Mouse (Mus musculus): ENCODE measurements at regions not wholly inside any gene's neighbourhood (a gene's known extent, or its start where the extent isn't known, plus 50 kb on each side); places are given as distances from the start of the nearest gene placed in this dataset.

DNA sequence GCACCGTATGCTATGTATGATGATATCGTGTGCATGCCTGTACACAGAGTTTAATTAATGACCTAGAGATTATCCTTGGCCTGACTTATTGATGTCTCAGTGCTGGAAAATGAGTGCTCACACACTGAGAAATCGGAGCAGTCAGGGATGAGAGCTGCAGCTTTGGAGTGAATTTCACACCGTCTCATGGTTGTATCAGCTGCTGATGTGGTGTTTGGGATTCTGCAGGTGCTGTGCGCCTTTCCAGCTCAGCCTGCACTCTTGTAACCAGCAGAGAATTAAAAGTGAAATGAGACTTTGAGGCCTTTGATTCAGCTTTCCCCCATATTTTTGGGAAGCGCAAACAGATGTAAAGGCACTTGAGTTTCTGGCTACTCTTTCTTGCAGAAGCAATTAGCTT, 100.6 kb upstream of the Fam92a start:
- Histone ChIP-seq H3ac (ENCODE audit: control insufficient read depth, insufficient read length, low read depth) (no peak overlapping the region), H3K79me2 (ENCODE audit: control insufficient read depth, insufficient read depth) (no peaks in the 10 kb centered on the region), H3K79me3 (ENCODE audit: low read depth) (no peaks in the 10 kb centered on the region), H3K36me3 (ENCODE audit: control insufficient read depth, insufficient read depth) (no peaks in the 10 kb centered on the region), H3K27me3 (ENCODE audit: control insufficient read depth, insufficient read depth, insufficient read length) (no peaks in the 10 kb centered on the region), H3K4me3 (ENCODE audit: insufficient read depth, poor library complexity, severe bottlenecking) (no peak overlapping the region)
- TF ChIP-seq USF1 (IDR thresholded peaks at IDR 0.05; ENCODE audit: low read depth): no peak
- no peak for TF ChIP-seq CEBPB (IDR thresholded peaks at IDR 0.05; ENCODE audit: low read depth)
- no peak for TF ChIP-seq FOSL1 (IDR thresholded peaks at IDR 0.05; ENCODE audit: insufficient read depth, low read length, poor library complexity, severe bottlenecking)

DNA sequence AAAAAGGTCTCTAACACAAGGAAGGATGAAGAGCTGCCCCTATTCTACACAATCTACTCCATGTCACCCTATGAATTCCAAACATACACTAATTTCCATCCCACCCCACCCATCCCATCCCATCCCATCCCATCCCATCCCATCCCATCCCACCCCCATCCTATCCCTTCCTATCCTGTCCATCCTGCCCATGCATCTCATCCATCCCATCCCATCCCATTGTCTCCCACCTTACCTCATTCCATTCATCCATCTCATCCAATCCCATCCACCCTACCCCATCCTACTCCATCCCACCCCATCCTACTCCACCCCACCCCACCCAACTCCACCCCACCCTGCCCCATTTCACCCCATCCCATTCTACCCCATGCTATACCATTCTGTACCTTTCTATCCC, 91.9 kb upstream of the Fam92a start:
- H3K4me3 ChIP-seq (ENCODE audit: insufficient read depth, poor library complexity, severe bottlenecking): no peak overlapping the region
- no peaks in the 10 kb centered on the region for H3K79me3 ChIP-seq (ENCODE audit: low read depth)
- no peaks in the 10 kb centered on the region for H3K36me3 ChIP-seq (ENCODE audit: control insufficient read depth, insufficient read depth)
- TF ChIP-seq FOSL1 (IDR thresholded peaks at IDR 0.05; ENCODE audit: insufficient read depth, low read length, poor library complexity, severe bottlenecking): no peak
- no peak for TF ChIP-seq USF1 (IDR thresholded peaks at IDR 0.05; ENCODE audit: low read depth)
- no peak for TF ChIP-seq MYOG (IDR thresholded peaks at IDR 0.05; ENCODE audit: control insufficient read depth, extremely low read depth, insufficient read length)
- no peak for TF ChIP-seq CTCF (IDR thresholded peaks at IDR 0.05; ENCODE audit: control insufficient read depth, insufficient read depth, insufficient read length)
- TF ChIP-seq CEBPB (IDR thresholded peaks at IDR 0.05; ENCODE audit: low read depth): no peak
- no peak for TF ChIP-seq MAX (IDR thresholded peaks at IDR 0.05)
- TF ChIP-seq MYOD1 (IDR thresholded peaks at IDR 0.05; ENCODE audit: control insufficient read depth, insufficient read length, low read depth): no peak
- H3K79me2 ChIP-seq (ENCODE audit: control insufficient read depth, insufficient read depth): no peaks in the 10 kb centered on the region
- H3ac ChIP-seq (ENCODE audit: control insufficient read depth, insufficient read length, low read depth): no peak overlapping the region
- no peaks in the 10 kb centered on the region for H3K27me3 ChIP-seq (ENCODE audit: control insufficient read depth, insufficient read depth, insufficient read length)

DNA sequence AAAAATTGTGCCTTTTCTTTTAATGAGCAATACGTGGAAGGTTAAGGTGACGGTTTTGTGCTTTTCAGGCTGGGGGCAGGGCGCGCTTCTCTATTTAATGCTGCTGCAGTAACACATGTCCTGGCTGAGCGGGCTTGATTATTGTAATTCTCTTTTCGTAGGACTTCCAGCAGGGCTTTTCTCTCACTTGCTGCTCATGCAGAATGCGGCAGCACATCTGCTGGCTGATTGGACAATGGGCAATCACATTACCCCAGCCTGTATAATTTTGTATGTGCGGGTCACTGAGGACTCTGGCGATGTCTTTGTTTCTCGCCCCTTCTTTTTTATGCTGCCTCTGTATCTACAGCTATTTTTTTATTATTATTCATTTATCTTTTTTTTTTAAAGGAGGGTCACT, 91.4 kb upstream of the Fam92a start:
- H3K79me3 ChIP-seq (ENCODE audit: low read depth): no peaks in the 10 kb centered on the region
- no peaks in the 10 kb centered on the region for H3K79me2 ChIP-seq (ENCODE audit: control insufficient read depth, insufficient read depth)
- H3K27me3 ChIP-seq (ENCODE audit: control insufficient read depth, insufficient read depth, insufficient read length): no peaks in the 10 kb centered on the region
- no peak overlapping the region for H3ac ChIP-seq (ENCODE audit: control insufficient read depth, insufficient read length, low read depth)
- H3K4me3 ChIP-seq (ENCODE audit: insufficient read depth, poor library complexity, severe bottlenecking): no peak overlapping the region
- H3K36me3 ChIP-seq (ENCODE audit: control insufficient read depth, insufficient read depth): no peaks in the 10 kb centered on the region
- TF ChIP-seq CTCF (IDR thresholded peaks at IDR 0.05; ENCODE audit: control insufficient read depth, insufficient read depth, insufficient read length): no peak

GRCm38 (mm10) chr4:12247994-12248393, 76.2 kb upstream of the Fam92a start:
- TF ChIP-seq CEBPB (IDR thresholded peaks at IDR 0.05; ENCODE audit: low read depth) (no peak), MAX (IDR thresholded peaks at IDR 0.05) (no peak), USF1 (IDR thresholded peaks at IDR 0.05; ENCODE audit: low read depth) (no peak), FOSL1 (IDR thresholded peaks at IDR 0.05; ENCODE audit: insufficient read depth, low read length, poor library complexity, severe bottlenecking) (no peak), MYOD1 (IDR thresholded peaks at IDR 0.05; ENCODE audit: control insufficient read depth, insufficient read length, low read depth) (no peak), CTCF (IDR thresholded peaks at IDR 0.05; ENCODE audit: control insufficient read depth, insufficient read depth, insufficient read length) (no peak), MYOG (IDR thresholded peaks at IDR 0.05; ENCODE audit: control insufficient read depth, extremely low read depth, insufficient read length) (no peak)
- H3K36me3 ChIP-seq (ENCODE audit: control insufficient read depth, insufficient read depth): no peaks in the 10 kb centered on the region
- H3K4me3 ChIP-seq (ENCODE audit: insufficient read depth, poor library complexity, severe bottlenecking): no peak overlapping the region
- no peaks in the 10 kb centered on the region for H3K79me2 ChIP-seq (ENCODE audit: control insufficient read depth, insufficient read depth)
- no peaks in the 10 kb centered on the region for H3K27me3 ChIP-seq (ENCODE audit: control insufficient read depth, insufficient read depth, insufficient read length)
- H3K79me3 ChIP-seq (ENCODE audit: low read depth): no peaks in the 10 kb centered on the region
- no peak overlapping the region for H3ac ChIP-seq (ENCODE audit: control insufficient read depth, insufficient read length, low read depth)

DNA sequence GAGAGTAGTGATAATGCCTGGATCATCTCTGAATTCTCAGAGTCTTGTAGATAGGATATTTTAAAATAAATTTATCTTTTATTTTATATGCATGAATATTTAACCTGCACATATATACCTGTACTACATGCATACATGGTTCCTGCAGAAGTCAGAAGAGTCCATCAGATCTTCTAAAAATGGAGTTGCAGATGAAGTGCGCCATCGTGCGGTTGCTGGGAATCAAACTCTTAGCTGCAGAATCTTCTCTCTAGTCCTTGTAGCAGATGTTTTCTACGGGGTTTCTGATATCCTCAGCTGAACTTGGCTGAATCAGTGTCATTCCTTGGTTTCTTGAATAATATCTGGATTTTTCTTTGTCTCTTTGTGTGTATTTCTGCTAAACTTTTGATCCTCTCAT, 74.8 kb upstream of the Fam92a start:
- H3K36me3 ChIP-seq (ENCODE audit: control insufficient read depth, insufficient read depth): no peaks in the 10 kb centered on the region
- H3ac ChIP-seq (ENCODE audit: control insufficient read depth, insufficient read length, low read depth): no peak overlapping the region
- TF ChIP-seq FOSL1 (IDR thresholded peaks at IDR 0.05; ENCODE audit: insufficient read depth, low read length, poor library complexity, severe bottlenecking): no peak
- TF ChIP-seq MYOG (IDR thresholded peaks at IDR 0.05; ENCODE audit: control insufficient read depth, extremely low read depth, insufficient read length): no peak
- no peak for TF ChIP-seq CEBPB (IDR thresholded peaks at IDR 0.05; ENCODE audit: low read depth)
- TF ChIP-seq MYOD1 (IDR thresholded peaks at IDR 0.05; ENCODE audit: control insufficient read depth, insufficient read length, low read depth): no peak
- no peak for TF ChIP-seq CTCF (IDR thresholded peaks at IDR 0.05; ENCODE audit: control insufficient read depth, insufficient read depth, insufficient read length)
- TF ChIP-seq USF1 (IDR thresholded peaks at IDR 0.05; ENCODE audit: low read depth): no peak
- no peak for TF ChIP-seq MAX (IDR thresholded peaks at IDR 0.05)
- H3K27me3 ChIP-seq (ENCODE audit: control insufficient read depth, insufficient read depth, insufficient read length): peaks cover 5% of the 10 kb centered on the region
- no peaks in the 10 kb centered on the region for H3K79me2 ChIP-seq (ENCODE audit: control insufficient read depth, insufficient read depth)
- no peaks in the 10 kb centered on the region for H3K79me3 ChIP-seq (ENCODE audit: low read depth)
- no peak overlapping the region for H3K4me3 ChIP-seq (ENCODE audit: insufficient read depth, poor library complexity, severe bottlenecking)

DNA sequence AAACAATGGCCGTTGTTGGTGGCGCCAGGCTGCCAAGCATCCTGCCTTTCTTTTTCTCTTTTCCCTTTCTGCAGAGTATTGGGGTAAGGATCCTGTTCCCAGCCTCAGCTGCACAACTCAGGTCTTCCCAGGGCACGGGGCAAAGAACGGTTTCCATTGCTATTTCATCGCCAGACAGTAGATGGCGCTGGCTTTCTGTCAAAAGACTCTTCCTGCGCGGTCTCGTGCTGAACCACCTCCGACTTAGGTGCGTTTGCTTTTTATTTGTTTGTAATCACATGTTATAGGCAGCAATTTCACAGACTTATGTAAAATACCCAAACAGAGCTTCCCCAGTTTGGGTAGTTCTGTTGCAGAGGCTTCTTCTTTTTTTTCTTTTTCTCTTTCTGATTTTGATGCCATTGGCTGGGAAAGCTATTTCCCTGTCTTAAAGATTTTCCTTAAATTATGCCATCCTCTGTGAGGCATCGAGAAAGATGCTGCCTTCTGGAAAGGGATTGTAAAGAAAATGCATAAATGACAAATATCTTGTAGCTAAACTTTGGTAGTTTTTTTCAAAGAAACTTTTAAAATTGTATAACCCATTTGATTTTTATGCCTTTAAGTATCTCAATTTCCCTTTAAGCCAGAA, 69.2 kb upstream of the Fam92a start:
- peaks cover 17% of the 10 kb centered on the region for H3K27me3 ChIP-seq (ENCODE audit: control insufficient read depth, insufficient read depth, insufficient read length)
- no peaks in the 10 kb centered on the region for H3K79me2 ChIP-seq (ENCODE audit: control insufficient read depth, insufficient read depth)
- TF ChIP-seq CTCF (IDR thresholded peaks at IDR 0.05; ENCODE audit: control insufficient read depth, insufficient read depth, insufficient read length): peak; percentile 68
- no peak for TF ChIP-seq MYOG (IDR thresholded peaks at IDR 0.05; ENCODE audit: control insufficient read depth, extremely low read depth, insufficient read length)
- TF ChIP-seq FOSL1 (IDR thresholded peaks at IDR 0.05; ENCODE audit: insufficient read depth, low read length, poor library complexity, severe bottlenecking): no peak
- no peak for TF ChIP-seq MAX (IDR thresholded peaks at IDR 0.05)
- TF ChIP-seq MYOD1 (IDR thresholded peaks at IDR 0.05; ENCODE audit: control insufficient read depth, insufficient read length, low read depth): no peak
- no peak overlapping the region for H3ac ChIP-seq (ENCODE audit: control insufficient read depth, insufficient read length, low read depth)
- H3K4me3 ChIP-seq (ENCODE audit: insufficient read depth, poor library complexity, severe bottlenecking): no peak overlapping the region
- H3K79me3 ChIP-seq (ENCODE audit: low read depth): no peaks in the 10 kb centered on the region
- no peaks in the 10 kb centered on the region for H3K36me3 ChIP-seq (ENCODE audit: control insufficient read depth, insufficient read depth)
